Mouse (Mus musculus): ENCODE measurements around the gene Susd3.

Gene Susd3

GRCm38 (mm10) chr13:49187288-49188218 lies 61.0 kb downstream of the Susd3 start, which contains the start of gene Ninj1:
Gene Ninj1 (plus strand): TSS chr13:49187485.
- DNase-seq (ENCODE audit: low read depth, low spot score) = peak; percentile 91

- no peak for DNase-seq (ENCODE audit: low read depth, low spot score)
Measured at GRCm38 (mm10) chr13:49186798-49187287, 61.7 kb downstream of the Susd3 start.

GRCm38 (mm10) chr13:49183646-49184045 lies 64.9 kb downstream of the Susd3 start:
- no peak for DNase-seq (ENCODE audit: low read depth, low spot score)

DNA sequence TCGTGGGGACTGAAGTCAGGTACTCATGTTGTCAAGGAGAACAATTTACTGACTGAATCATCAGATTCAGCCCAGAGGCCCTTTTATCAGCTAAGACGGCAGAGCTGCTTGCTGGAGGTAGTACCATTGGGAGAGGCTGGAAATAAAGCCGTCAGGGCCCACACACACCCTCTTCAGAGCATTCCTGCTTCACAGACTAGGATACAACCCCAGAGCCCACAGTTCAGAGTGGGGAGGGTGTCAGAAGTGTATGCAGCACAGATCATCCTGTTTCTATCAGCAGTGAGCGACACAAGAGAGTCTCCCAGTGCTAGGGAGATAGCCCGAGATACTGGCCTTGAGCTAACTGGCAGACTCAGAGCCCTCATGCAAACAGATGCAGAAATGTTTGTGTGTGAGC lies 65.3 kb downstream of the Susd3 start:
- DNase-seq (ENCODE audit: low read depth, low spot score) = peak; percentile 46

DNA sequence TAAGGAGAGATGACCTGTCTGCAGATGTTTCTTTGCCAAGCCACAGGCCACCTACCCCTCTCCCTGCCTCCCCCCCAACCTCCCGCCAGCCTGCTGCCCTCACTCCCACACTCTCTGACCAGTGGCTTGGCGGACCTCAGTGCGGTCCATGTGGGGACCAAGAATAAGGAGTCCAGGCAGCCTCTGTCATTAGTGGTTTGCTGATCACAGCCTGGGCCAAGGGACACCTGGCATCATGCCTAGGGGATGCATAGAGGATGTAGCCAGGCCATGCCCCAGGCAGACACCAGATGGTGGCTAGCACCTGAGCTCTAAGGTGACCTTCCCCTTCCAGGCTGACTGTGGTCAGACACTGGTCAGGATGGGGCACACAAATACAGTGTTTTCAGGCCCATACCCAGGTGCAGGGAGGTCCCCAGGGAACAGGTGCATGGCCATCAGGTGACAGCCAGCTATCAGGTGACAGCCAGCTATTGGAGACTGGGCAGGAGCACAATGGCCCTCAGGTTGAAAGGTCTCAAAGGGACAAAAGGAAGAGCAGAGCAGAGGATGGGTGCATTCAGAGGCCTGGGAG lies 67.0 kb downstream of the Susd3 start:
- peak; percentile 89 for DNase-seq (ENCODE audit: low read depth, low spot score)

DNA sequence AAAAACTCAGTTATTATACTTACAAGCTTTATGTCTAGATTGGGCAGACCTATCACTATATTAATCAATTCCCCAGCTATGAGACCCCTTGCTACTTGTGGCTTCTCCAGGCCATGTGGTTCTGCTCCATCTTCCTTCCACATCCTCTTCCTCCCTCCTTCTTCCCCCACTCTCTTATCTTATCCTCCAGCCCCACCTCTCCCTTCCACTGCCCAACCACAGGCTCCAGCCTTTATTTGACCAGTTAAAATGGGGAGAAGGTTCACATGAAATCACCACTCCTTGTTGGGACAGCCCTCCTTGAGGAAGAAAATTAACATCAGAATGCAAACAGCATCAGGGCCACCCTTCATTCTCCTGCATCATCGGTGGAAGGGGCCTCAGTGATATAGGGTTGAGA lies 67.8 kb downstream of the Susd3 start:
- DNase-seq (ENCODE audit: low read depth, low spot score) = no peak
